Mouse (Mus musculus) MEL (cell line): ENCODE data around the gene Nrsn2. TPM values are rescaled to one million over a fixed set of nuclear protein-coding genes. Genes with fewer than 3 reads are reported as not detected.

Experiments used
- DNase-seq: peaks from one replicate; pipeline ENCODE4 v3.0.0; 2011; ENCODE audit warnings: low read depth, low spot score
- H3K27ac ChIP-seq: 2 replicates; pipeline ENCODE4 v1.5.1; 2012; ENCODE audit warnings: low read depth, mild to moderate bottlenecking, control low read depth, low read length, moderate library complexity; ENCODE audit not compliant: control insufficient read depth
- H3K27me3 ChIP-seq, 2 experiments: fragments of 150-350 bp in 1 of 2; sonication (generic) in 1 of 2; 2 replicates each; pipeline ENCODE4 v1.6.1; 2012; ENCODE audit warnings: low read length in 2 of 2, mild to moderate bottlenecking in 2 of 2, improper control_type of control experiment in 1 of 2, moderate library complexity in 1 of 2; ENCODE audit not compliant: insufficient read depth in 2 of 2, control insufficient read depth in 1 of 2
- H3K36me3 ChIP-seq, 2 experiments: 2 replicates each; pipeline ENCODE4 v1.6.1; 2012 to 2014; ENCODE audit warnings: low read length in 2 of 2, improper control_type of control experiment in 1 of 2, inconsistent platforms in 1 of 2, mild to moderate bottlenecking in 1 of 2; ENCODE audit not compliant: insufficient read depth in 2 of 2, control insufficient read depth in 1 of 2
- H3K4me1 ChIP-seq, 2 experiments: fragments of 150-350 bp in 1 of 2; sonication (generic) in 1 of 2; 2 replicates each; pipeline ENCODE4 v1.6.1; 2012; ENCODE audit warnings: low read length in 2 of 2, improper control_type of control experiment in 1 of 2, mild to moderate bottlenecking in 1 of 2; ENCODE audit not compliant: insufficient read depth in 2 of 2, control insufficient read depth in 1 of 2
- H3K4me3 ChIP-seq, 2 experiments: fragments of 150-350 bp in 1 of 2; sonication (generic) in 1 of 2; 2 replicates each; pipeline ENCODE4 v1.5.1; 2012; ENCODE audit warnings: low read depth in 2 of 2, low read length in 2 of 2, mild to moderate bottlenecking in 2 of 2, moderate library complexity in 2 of 2, control low read depth in 1 of 2, improper control_type of control experiment in 1 of 2; ENCODE audit not compliant: control insufficient read depth in 1 of 2, insufficient read depth in 1 of 2
- H3K79me2 ChIP-seq: 2 replicates; pipeline ENCODE4 v1.6.1; 2012; ENCODE audit warnings: mild to moderate bottlenecking, low read length, moderate library complexity; ENCODE audit not compliant: control insufficient read depth, poor library complexity, insufficient read depth
- H3K9ac ChIP-seq: 2 replicates; pipeline ENCODE4 v1.6.1; 2012; ENCODE audit warnings: low read depth, mild to moderate bottlenecking, control low read depth, low read length, moderate library complexity; ENCODE audit not compliant: control insufficient read depth, poor library complexity, severe bottlenecking
- H3K9me3 ChIP-seq: fragments of 150-350 bp; sonication (generic); replicated peaks from 2 replicates; pipeline ENCODE4 v1.6.1; 2012; ENCODE audit warnings: mild to moderate bottlenecking, low read length, improper control_type of control experiment, moderate library complexity; ENCODE audit not compliant: insufficient read depth
- EP300 ChIP-seq, 2 experiments: IDR thresholded peaks; 2 replicates each; pipeline ENCODE4 v1.6.1; 2011; ENCODE audit warnings: improper control_type of control experiment in 2 of 2, low read length in 2 of 2, low read depth in 1 of 2, mild to moderate bottlenecking in 1 of 2
- ETS1 ChIP-seq: IDR thresholded peaks from 2 replicates; pipeline ENCODE4 v1.6.1; 2012; ENCODE audit warnings: low read depth, mild to moderate bottlenecking, inconsistent platforms, low read length, improper control_type of control experiment, moderate library complexity
- GABPA ChIP-seq: IDR thresholded peaks from 2 replicates; pipeline ENCODE4 v1.6.1; 2012; ENCODE audit warnings: low read depth, mild to moderate bottlenecking, inconsistent platforms, low read length, improper control_type of control experiment, moderate library complexity
- GATA1 ChIP-seq: IDR thresholded peaks from 2 replicates; pipeline ENCODE4 v1.6.1; 2011; ENCODE audit warnings: low read depth, low read length, improper control_type of control experiment
- MAFK ChIP-seq: IDR thresholded peaks from 2 replicates; pipeline ENCODE4 v1.6.1; 2011; ENCODE audit warnings: low read depth, mild to moderate bottlenecking, low read length, improper control_type of control experiment, borderline replicate concordance
- MAZ ChIP-seq: IDR thresholded peaks from 2 replicates; pipeline ENCODE4 v1.6.1; 2012; ENCODE audit warnings: low read depth, mild to moderate bottlenecking, inconsistent platforms, low read length, improper control_type of control experiment
- MXI1 ChIP-seq: IDR thresholded peaks from 2 replicates; pipeline ENCODE4 v1.6.1; 2011; ENCODE audit warnings: mild to moderate bottlenecking, low read depth, low read length, improper control_type of control experiment
- MYC ChIP-seq: IDR thresholded peaks from 2 replicates; pipeline ENCODE4 v1.6.1; 2011; ENCODE audit warnings: low read depth, mild to moderate bottlenecking, low read length, improper control_type of control experiment, moderate library complexity
- NELFE ChIP-seq: IDR thresholded peaks from 2 replicates; pipeline ENCODE4 v1.6.1; 2011; ENCODE audit warnings: low read depth, low read length, improper control_type of control experiment
- NRF1 ChIP-seq: IDR thresholded peaks from 2 replicates; pipeline ENCODE4 v1.6.1; 2014; ENCODE audit warnings: low read depth, mild to moderate bottlenecking, inconsistent platforms, low read length, improper control_type of control experiment, moderate library complexity; ENCODE audit not compliant: poor library complexity, insufficient read depth, severe bottlenecking
- POLR2AphosphoS5 ChIP-seq: IDR thresholded peaks from 2 replicates; pipeline ENCODE4 v1.6.1; 2012; ENCODE audit warnings: low read depth, borderline replicate concordance, mild to moderate bottlenecking, inconsistent platforms, low read length, moderate library complexity, mixed read lengths
- RCOR1 ChIP-seq: IDR thresholded peaks from 2 replicates; pipeline ENCODE4 v1.6.1; 2012; ENCODE audit warnings: low read depth, mild to moderate bottlenecking, inconsistent platforms, low read length, improper control_type of control experiment
- SIN3A ChIP-seq: IDR thresholded peaks from 2 replicates; pipeline ENCODE4 v1.6.1; 2012; ENCODE audit warnings: low read length, improper control_type of control experiment, inconsistent platforms
- SMC3 ChIP-seq: IDR thresholded peaks from 2 replicates; pipeline ENCODE4 v1.6.1; 2011; ENCODE audit warnings: low read depth, low read length, improper control_type of control experiment
- TAL1 ChIP-seq: IDR thresholded peaks from 2 replicates; pipeline ENCODE4 v1.6.1; 2012; ENCODE audit warnings: mild to moderate bottlenecking, inconsistent platforms, low read length, moderate library complexity, mixed read lengths
- TBP ChIP-seq: IDR thresholded peaks from 2 replicates; pipeline ENCODE4 v1.8.0; 2011; ENCODE audit warnings: low read depth, low read length, improper control_type of control experiment
- TCF12 ChIP-seq: IDR thresholded peaks from 2 replicates; pipeline ENCODE4 v1.6.1; 2014; ENCODE audit warnings: low read depth, mild to moderate bottlenecking, inconsistent platforms, low read length, improper control_type of control experiment, moderate library complexity
- UBTF ChIP-seq: IDR thresholded peaks from 2 replicates; pipeline ENCODE4 v1.6.1; 2012; ENCODE audit warnings: low read depth, mild to moderate bottlenecking, inconsistent platforms, low read length, improper control_type of control experiment, moderate library complexity, borderline replicate concordance; ENCODE audit not compliant: insufficient read depth
- ZMIZ1 ChIP-seq: IDR thresholded peaks from 2 replicates; pipeline ENCODE4 v1.6.1; 2012; ENCODE audit warnings: low read depth, mild to moderate bottlenecking, inconsistent platforms, low read length, improper control_type of control experiment, moderate library complexity
- ZNF384 ChIP-seq: IDR thresholded peaks from 2 replicates; pipeline ENCODE4 v1.6.1; 2012; ENCODE audit warnings: low read depth, mild to moderate bottlenecking, inconsistent platforms, low read length, improper control_type of control experiment
- polyA plus RNA-seq, 2 experiments: library from polyadenylated mRNA; stranded (reverse) in 1 of 2; unstranded in 1 of 2; fragments of >175 nt in 1 of 2; fragments of >200 nt in 1 of 2; gene quantifications; 2 replicates each; pipeline versions ENCODE4 v1.2.1 to v1.2.4; 2012; ENCODE audit warnings: low replicate concordance in 2 of 2, low read depth in 1 of 2; ENCODE audit not compliant: insufficient read length in 2 of 2, insufficient read depth in 1 of 2, missing spikeins in 1 of 2
- total RNA-seq: library from RNA; depleted of rRNA; stranded (reverse); fragments of 300-350 nt; gene quantifications from 2 replicates; pipeline ENCODE4 v1.2.3, GENCODE M21; 2012

The Nrsn2 gene
- total and polyA plus RNA-seq, 3 experiments: not detected

DNA sequence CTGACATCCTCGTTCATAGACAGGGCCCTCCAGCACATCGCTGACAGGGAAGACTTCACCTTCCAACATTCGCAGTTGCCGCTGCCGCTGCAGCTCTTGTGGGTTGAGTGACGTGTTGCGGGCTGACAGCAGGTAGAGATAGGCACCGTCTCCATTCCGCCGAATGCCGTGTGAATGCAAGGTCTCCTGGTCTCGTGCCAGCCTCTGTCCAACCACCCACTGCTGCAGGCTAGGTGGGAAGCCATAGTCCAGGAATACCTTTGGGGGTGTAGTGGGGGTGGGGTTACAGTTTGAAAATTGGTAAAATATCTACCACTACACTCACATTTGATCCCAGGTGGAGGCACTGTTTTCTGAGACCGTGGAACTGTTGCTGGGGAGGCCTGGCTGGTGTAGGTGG, 50.3 kb downstream of the Nrsn2 start (continued):
- TF ChIP-seq MAFK (no peak), UBTF (no peak)
- TF ChIP-seq, all 39 proteins: peak for 0

DNA sequence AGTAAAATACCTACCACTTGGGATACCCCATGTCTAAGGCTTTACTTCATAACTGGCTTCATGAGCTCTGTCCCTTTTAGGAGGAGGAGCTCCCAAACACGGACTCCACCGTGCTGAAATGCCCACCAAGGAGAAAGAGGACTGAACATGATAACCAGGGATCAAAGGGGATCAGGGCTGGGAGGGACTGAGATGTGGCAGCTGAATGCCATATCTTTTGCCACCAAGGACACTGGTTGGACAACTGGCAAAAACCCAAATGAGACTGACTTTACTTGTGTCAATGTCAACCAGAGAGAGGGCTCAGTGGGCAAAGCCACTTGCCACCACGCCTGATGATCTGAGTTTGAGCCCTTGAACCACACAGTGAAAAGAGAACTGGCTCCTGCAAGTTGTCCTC, 51.6 kb downstream of the Nrsn2 start:
- Histone ChIP-seq H3K79me2 (peaks cover 5% of the 10 kb centered on the region), H3K9me3 (no peaks in the 10 kb centered on the region), H3K4me1 (peaks cover 5 to 6% of the 10 kb centered on the region in 2 experiments), H3K36me3 (peaks cover 3 to 12% of the 10 kb centered on the region in 2 experiments; a peak in 3 of 4 replicates), H3K4me3 (no peak overlapping the region), H3K27ac (no peak overlapping the region), H3K9ac (no peak overlapping the region), H3K27me3 (no peaks in the 10 kb centered on the region)
- no peak for DNase-seq
- TF ChIP-seq GABPA: no peak

DNA sequence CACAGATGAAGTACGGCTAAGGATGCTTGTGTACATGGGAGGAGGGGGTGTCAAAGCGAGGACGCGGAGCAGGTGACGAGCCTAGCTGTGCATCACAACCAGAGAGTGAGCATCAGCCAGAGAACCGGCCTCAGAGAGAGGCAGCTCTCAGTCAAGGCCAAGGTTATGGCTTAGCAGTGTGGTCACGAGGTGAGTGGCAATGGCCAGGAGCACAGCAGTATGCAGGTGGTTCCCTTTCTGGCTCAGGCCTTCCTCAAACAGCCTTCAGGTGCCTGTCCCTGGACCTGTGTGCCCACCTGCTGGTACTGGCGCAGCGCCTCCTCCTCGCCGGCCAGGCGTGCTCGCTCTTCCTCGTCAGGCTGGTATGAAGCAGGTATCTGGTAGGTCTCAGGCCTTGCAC, 52.5 kb downstream of the Nrsn2 start:
- Histone ChIP-seq H3K9me3 (no peaks in the 10 kb centered on the region), H3K9ac (no peak overlapping the region), H3K4me1 (peaks cover 5% of the 10 kb centered on the region in 2 experiments), H3K27ac (no peak overlapping the region), H3K36me3 (peaks cover 3 to 6% of the 10 kb centered on the region in 2 experiments; a peak in 2 of 4 replicates), H3K4me3 (no peak overlapping the region), H3K79me2 (peaks cover 3% of the 10 kb centered on the region), H3K27me3 (no peaks in the 10 kb centered on the region)
- TF ChIP-seq UBTF (no peak), TBP (no peak), NRF1 (no peak), ETS1 (no peak), RCOR1 (no peak), MYC (no peak), SIN3A (no peak), ZNF384 (no peak), ZMIZ1 (no peak), MXI1 (no peak), TAL1 (no peak), POLR2AphosphoS5 (no peak), GATA1 (no peak), SMC3 (no peak), EP300 (IDR thresholded peaks at IDR 0.05; ENCODE audit: low read depth in 1 of 2, low read length in 2 of 2) (no peak), TCF12 (no peak), NELFE (no peak), MAZ (no peak)
- no peak for DNase-seq
